Mouse (Mus musculus): Measurements from ENCODE around the gene Tecr. TPM values are rescaled to one million over a fixed set of nuclear protein-coding genes. Genes with fewer than 3 reads are reported as not detected.
A peak's percentile ranks its signal among the peaks of the same experiment; 100 is the strongest.

Tecr gene
- total and polyA plus RNA-seq, 2 experiments = 108 to 677 TPM

DNA sequence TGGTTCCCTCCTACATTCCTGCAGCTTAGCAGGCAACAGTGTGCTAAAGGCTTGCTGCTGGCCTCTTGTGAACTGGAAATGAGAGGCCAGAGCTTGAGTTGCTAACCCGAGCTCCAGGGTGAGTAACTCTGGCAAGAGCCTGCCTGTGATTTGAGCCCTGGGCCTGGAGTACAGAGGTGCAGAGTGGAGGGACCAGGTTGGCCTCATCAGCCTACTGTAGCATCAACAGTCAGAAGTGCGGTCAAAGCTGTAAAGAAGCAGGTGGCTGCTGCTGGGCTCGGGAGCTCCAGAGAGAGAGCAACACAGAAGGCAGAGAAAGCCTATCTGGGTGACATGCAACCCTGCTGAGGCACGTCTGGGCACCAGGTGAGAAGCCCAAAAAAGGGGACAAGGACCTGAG is 38.6 kb downstream of the Tecr start:
- Histone ChIP-seq H3K27me3 (ENCODE audit: control insufficient read depth, insufficient read depth, low read length) (no peaks in the 10 kb centered on the region), H3K27ac (replicated peaks; ENCODE audit: insufficient read depth, low read depth, low read length) (no peak overlapping the region), H3K36me3 (ENCODE audit: control insufficient read depth, insufficient read depth, low read length) (no peaks in the 10 kb centered on the region; the same call in 1 of the 2 replicates), H3K4me3 (ENCODE audit: insufficient read depth, low read depth, low read length) (no peak overlapping the region), H3K9ac (ENCODE audit: low read depth, low read length) (no peak overlapping the region), H3K4me1 (ENCODE audit: control insufficient read depth, insufficient read depth, low read length) (peaks cover 9% of the 10 kb centered on the region), H3K79me2 (ENCODE audit: control insufficient read depth, insufficient read depth, low read length) (peaks cover 32% of the 10 kb centered on the region; the same call in 1 of the 2 replicates)
- DNase-seq (ENCODE audit: extremely low read depth, low read depth, low spot score) = no peak
- TF ChIP-seq POLR2A (IDR thresholded peaks at IDR 0.05; ENCODE audit: extremely low read depth, insufficient read depth, low read length) = no peak
- TF ChIP-seq CTCF (IDR thresholded peaks at IDR 0.05; ENCODE audit: low read depth, low read length) = no peak
- 83% methylated on average over 4 of the region's 4 CpGs for WGBS

DNA sequence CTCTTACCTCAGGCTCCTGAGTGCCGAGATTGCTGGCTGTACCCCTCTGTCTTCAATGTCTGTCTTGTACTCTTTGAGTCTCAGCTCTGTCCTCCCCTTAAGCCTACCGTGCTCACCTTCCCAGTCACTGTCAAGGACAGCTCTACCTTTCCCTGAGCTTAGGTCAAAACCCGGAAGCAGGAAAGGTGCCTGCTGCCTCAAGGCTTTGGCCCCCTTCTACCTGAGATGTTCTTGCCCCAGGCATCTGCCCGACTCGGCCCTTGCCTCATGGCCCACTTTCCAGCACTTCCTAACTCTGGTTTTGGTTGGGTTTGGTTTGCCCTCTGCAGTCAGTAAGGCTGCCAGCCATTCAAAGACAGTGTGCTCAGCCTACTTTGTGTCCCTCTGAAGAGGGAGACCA is 39.0 kb downstream of the Tecr start:
- Histone ChIP-seq H3K4me3 (ENCODE audit: insufficient read depth, low read depth, low read length) (no peak overlapping the region), H3K27ac (replicated peaks; ENCODE audit: insufficient read depth, low read depth, low read length) (no peak overlapping the region)
- WGBS = 77% methylated on average over 5 of the region's 5 CpGs

DNA sequence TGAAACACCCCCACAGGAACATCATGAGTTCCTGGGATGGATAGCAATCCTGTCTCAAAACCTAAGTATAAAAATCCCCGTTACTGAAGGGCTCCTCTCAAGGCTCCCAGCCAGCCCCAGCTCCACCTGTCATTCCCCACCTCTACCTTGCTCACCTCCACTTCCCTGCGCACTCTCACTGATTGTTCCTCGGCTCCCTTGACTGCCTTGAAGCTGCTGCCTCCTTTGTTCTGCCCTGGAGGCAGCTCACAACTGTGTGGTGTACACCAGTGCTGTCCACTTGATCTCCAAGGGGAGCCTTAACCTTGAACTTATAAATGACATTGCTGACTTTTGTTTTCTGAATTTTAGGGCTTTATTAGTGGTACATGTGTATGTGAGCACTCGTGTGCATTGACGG is 39.6 kb downstream of the Tecr start:
- Histone ChIP-seq H3K4me3 (ENCODE audit: insufficient read depth, low read depth, low read length) (no peak overlapping the region), H3K4me1 (ENCODE audit: control insufficient read depth, insufficient read depth, low read length) (peaks cover 9% of the 10 kb centered on the region), H3K79me2 (ENCODE audit: control insufficient read depth, insufficient read depth, low read length) (peaks cover 32% of the 10 kb centered on the region; the same call in 1 of the 2 replicates), H3K27ac (replicated peaks; ENCODE audit: insufficient read depth, low read depth, low read length) (no peak overlapping the region), H3K9ac (ENCODE audit: low read depth, low read length) (no peak overlapping the region), H3K27me3 (ENCODE audit: control insufficient read depth, insufficient read depth, low read length) (no peaks in the 10 kb centered on the region), H3K36me3 (ENCODE audit: control insufficient read depth, insufficient read depth, low read length) (no peaks in the 10 kb centered on the region; the same call in 1 of the 2 replicates)
- no peak for DNase-seq (ENCODE audit: extremely low read depth, low read depth, low spot score)
- TF ChIP-seq CTCF (IDR thresholded peaks at IDR 0.05; ENCODE audit: low read depth, low read length) = no peak
- no peak for TF ChIP-seq POLR2A (IDR thresholded peaks at IDR 0.05; ENCODE audit: extremely low read depth, insufficient read depth, low read length)
- WGBS = 82% methylated on average over 5 of the region's 5 CpGs

More for the DNA sequence above, 39.0 kb downstream of the Tecr start:
- Histone ChIP-seq H3K27me3 (ENCODE audit: control insufficient read depth, insufficient read depth, low read length) (no peaks in the 10 kb centered on the region), H3K4me1 (ENCODE audit: control insufficient read depth, insufficient read depth, low read length) (peaks cover 9% of the 10 kb centered on the region), H3K36me3 (ENCODE audit: control insufficient read depth, insufficient read depth, low read length) (no peaks in the 10 kb centered on the region; the same call in 1 of the 2 replicates), H3K79me2 (ENCODE audit: control insufficient read depth, insufficient read depth, low read length) (peaks cover 32% of the 10 kb centered on the region; the same call in 1 of the 2 replicates), H3K9ac (ENCODE audit: low read depth, low read length) (no peak overlapping the region)
- DNase-seq (ENCODE audit: extremely low read depth, low read depth, low spot score) = no peak
- no peak for TF ChIP-seq CTCF (IDR thresholded peaks at IDR 0.05; ENCODE audit: low read depth, low read length)
- TF ChIP-seq POLR2A (IDR thresholded peaks at IDR 0.05; ENCODE audit: extremely low read depth, insufficient read depth, low read length) = no peak

DNA sequence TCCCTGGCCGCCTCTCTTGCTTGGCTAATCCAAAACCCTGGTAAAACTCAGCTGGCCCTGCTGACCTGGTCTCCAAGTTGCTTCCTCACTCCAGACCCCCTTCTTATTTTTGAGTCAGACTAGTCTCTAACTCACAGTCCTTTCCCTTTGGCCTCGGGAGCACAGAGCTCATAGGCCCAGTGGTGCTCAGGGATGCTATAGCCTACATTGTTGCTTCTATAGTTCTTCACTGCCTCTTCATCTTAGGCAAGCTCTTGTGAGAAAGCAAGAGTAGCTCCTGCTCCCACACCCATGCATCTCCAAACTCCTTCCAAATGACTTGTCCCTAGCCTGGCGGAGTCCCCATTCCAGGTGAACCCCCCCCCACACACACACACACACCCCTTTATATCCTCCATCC is 40.1 kb downstream of the Tecr start:
- TF ChIP-seq CTCF (IDR thresholded peaks at IDR 0.05; ENCODE audit: low read depth, low read length) (no peak), POLR2A (IDR thresholded peaks at IDR 0.05; ENCODE audit: extremely low read depth, insufficient read depth, low read length) (no peak)
- peaks cover 32% of the 10 kb centered on the region; the same call in 1 of the 2 replicates for H3K79me2 ChIP-seq (ENCODE audit: control insufficient read depth, insufficient read depth, low read length)
- H3K9ac ChIP-seq (ENCODE audit: low read depth, low read length) = peak overlapping the region; percentile 87
- no peak overlapping the region for H3K27ac ChIP-seq (replicated peaks; ENCODE audit: insufficient read depth, low read depth, low read length)
- no peak for DNase-seq (ENCODE audit: extremely low read depth, low read depth, low spot score)
- H3K4me3 ChIP-seq (ENCODE audit: insufficient read depth, low read depth, low read length) = peak overlapping the region; percentile 75; the same call in 1 of the 2 replicates
- peaks cover 9% of the 10 kb centered on the region for H3K4me1 ChIP-seq (ENCODE audit: control insufficient read depth, insufficient read depth, low read length)
- 60% methylated on average over 3 of the region's 3 CpGs for WGBS
- no peaks in the 10 kb centered on the region for H3K27me3 ChIP-seq (ENCODE audit: control insufficient read depth, insufficient read depth, low read length)
- no peaks in the 10 kb centered on the region; the same call in 1 of the 2 replicates for H3K36me3 ChIP-seq (ENCODE audit: control insufficient read depth, insufficient read depth, low read length)

DNA sequence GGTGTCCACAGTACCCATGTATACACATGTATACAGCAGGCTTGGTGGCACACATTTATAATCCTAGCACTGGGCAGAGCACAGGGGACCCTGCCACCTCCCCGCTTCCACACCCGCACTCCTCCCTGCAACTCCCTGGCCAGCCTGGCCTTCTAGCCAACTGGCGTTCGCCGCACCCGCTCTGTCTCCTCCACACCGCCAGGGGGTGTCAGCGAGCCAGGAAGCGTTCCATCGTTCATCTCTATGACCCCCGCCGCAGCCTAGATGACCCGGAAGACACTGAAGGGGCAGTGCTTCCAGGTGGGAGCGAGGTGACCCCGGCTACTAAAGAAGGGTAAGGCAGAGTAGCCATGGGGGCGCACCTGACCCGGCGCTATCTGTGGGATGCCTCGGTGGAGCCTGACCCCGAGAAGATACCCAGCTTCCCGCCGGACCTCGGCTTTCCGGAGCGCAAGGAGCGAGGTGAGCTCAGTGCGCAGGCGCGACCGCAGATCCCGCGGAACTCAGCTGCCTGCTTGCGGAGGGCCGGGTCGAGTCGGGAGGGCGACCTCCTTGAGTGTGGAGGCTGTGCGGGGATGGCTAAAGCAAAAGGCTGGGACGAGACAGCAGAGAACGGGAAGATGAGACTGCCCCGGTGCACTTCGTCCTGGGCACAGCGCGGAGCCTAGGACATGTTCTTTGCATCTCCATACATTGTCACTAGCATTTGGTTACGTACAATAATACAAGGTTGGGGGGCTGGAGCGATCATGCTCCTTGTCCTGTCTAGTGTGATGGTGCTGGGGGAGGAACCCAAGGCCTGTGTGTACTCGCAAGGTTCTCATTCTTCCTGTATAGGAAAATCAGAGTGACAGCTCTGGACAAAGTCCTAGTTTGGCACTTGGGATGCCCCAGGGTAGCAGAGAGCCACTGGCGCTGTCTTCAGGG is 41.0 kb downstream of the Tecr start, which contains the start of gene Ndufb7:
TSS of gene Ndufb7 (plus strand) at position 203 of the 927 bp plus-strand sequence.
- Histone ChIP-seq H3K36me3 (ENCODE audit: control insufficient read depth, insufficient read depth, low read length) (no peaks in the 10 kb centered on the region), H3K79me2 (ENCODE audit: control insufficient read depth, insufficient read depth, low read length) (peaks cover 24% of the 10 kb centered on the region; the same call in 1 of the 2 replicates), H3K9ac (ENCODE audit: low read depth, low read length) (peak within 1 kb of the TSS; percentile 87), H3K27ac (replicated peaks; ENCODE audit: insufficient read depth, low read depth, low read length) (peak within 1 kb of the TSS; percentile 91), H3K27me3 (ENCODE audit: control insufficient read depth, insufficient read depth, low read length) (no peaks in the 10 kb centered on the region), H3K4me1 (ENCODE audit: control insufficient read depth, insufficient read depth, low read length) (peaks cover 9% of the 10 kb centered on the region), H3K4me3 (ENCODE audit: insufficient read depth, low read depth, low read length) (peak within 1 kb of the TSS; percentile 75)
- peak; percentile 76 for DNase-seq (ENCODE audit: extremely low read depth, low read depth, low spot score)
- under 1% methylated on average over 48 of the region's 48 CpGs for WGBS
- TF ChIP-seq CTCF (IDR thresholded peaks at IDR 0.05; ENCODE audit: low read depth, low read length) = peak; percentile 94
- TF ChIP-seq POLR2A (IDR thresholded peaks at IDR 0.05; ENCODE audit: extremely low read depth, insufficient read depth, low read length) = peak; percentile 59
